Comparison of ENCODE assay signal across 8 mouse cellular contexts in genomic region chr11:94213735-94214594, GRCm38 (mm10). TPM values are rescaled to one million over a fixed set of nuclear protein-coding genes. Genes with fewer than 3 reads are reported as not detected.
DNase-seq lines count a peak whose midpoint lies in the region; ATAC-seq and TF ChIP-seq lines count a peak whose summit lies in the region.

No protein-coding gene starts in this region.

- no peaks in the 10 kb centered on the region for H3K27me3 ChIP-seq in hindbrain, embryonic 10.5 days (ENCODE audit: insufficient read depth, poor library complexity, severe bottlenecking)
- H3K27me3 ChIP-seq in midbrain, embryonic 12.5 days: no peaks in the 10 kb centered on the region

- no peak for ATAC-seq in midbrain, embryonic 12.5 days (ENCODE audit: low FRiP score, low read depth)

- TF ChIP-seq CTCF in lung, adult 2 months (IDR thresholded peaks at IDR 0.05; ENCODE audit: insufficient read depth, low read length): no peak
- TF ChIP-seq CTCF in brain, embryonic 14.5 days (IDR thresholded peaks at IDR 0.05; ENCODE audit: borderline replicate concordance, extremely low read depth, insufficient read depth, insufficient read length): no peak

- DNase-seq in lung, adult 2 months: no peak
- DNase-seq in lung, postnatal 4 days: no peak
- DNase-seq in brain, embryonic 14.5 days (ENCODE audit: low read depth): peak; percentile 57
- no peak for DNase-seq in hindbrain, embryonic 10.5 days (ENCODE audit: low spot score)
- no peak for DNase-seq in left cerebral cortex, adult 11 months (ENCODE audit: low spot score)
- no peak for DNase-seq in testis, postnatal 14 days (ENCODE audit: low spot score)
- no peak for DNase-seq in retina, embryonic 14.5 days (ENCODE audit: low spot score)

- no peaks in the 10 kb centered on the region for H3K4me1 ChIP-seq in lung, adult 2 months (ENCODE audit: control insufficient read depth, insufficient read depth, low read length)
- peaks cover 58% of the 10 kb centered on the region for H3K4me1 ChIP-seq in hindbrain, embryonic 10.5 days (replicated peaks)
- H3K4me1 ChIP-seq in midbrain, embryonic 12.5 days: peaks cover 29% of the 10 kb centered on the region

- peak overlapping the region; percentile 24; the same call in 1 of the 2 replicates for H3K9ac ChIP-seq in midbrain, embryonic 12.5 days (replicated peaks)

- peaks cover 18% of the 10 kb centered on the region for H3K36me3 ChIP-seq in hindbrain, embryonic 10.5 days
- peaks cover 10% of the 10 kb centered on the region for H3K36me3 ChIP-seq in midbrain, embryonic 12.5 days

- no peaks in the 10 kb centered on the region for H3K9me3 ChIP-seq in hindbrain, embryonic 10.5 days
- H3K9me3 ChIP-seq in midbrain, embryonic 12.5 days: no peaks in the 10 kb centered on the region

- H3K4me3 ChIP-seq in lung, adult 2 months (replicated peaks; ENCODE audit: extremely low read depth, low read depth, low read length): no peak overlapping the region
- H3K4me3 ChIP-seq in hindbrain, embryonic 10.5 days: peak overlapping the region; percentile 20; the same call in 1 of the 2 replicates
- peak overlapping the region; percentile 14 for H3K4me3 ChIP-seq in midbrain, embryonic 12.5 days

- TF ChIP-seq POLR2A in lung, adult 2 months (IDR thresholded peaks at IDR 0.05; ENCODE audit: borderline replicate concordance, extremely low read depth, low read depth, low read length): 0 out of 2 replicates have a peak, but pooled peaks have one; percentile 4
- no peak for TF ChIP-seq POLR2A in brain, embryonic 14.5 days (IDR thresholded peaks at IDR 0.05; ENCODE audit: borderline replicate concordance, extremely low read depth, insufficient read depth, insufficient read length, poor library complexity, severe bottlenecking)

- 74% methylated on average over 29 of the region's 29 CpGs for WGBS in lung, adult 2 months
- 91% methylated on average over 29 of the region's 29 CpGs for WGBS in hindbrain, embryonic 10.5 days
- 87% methylated on average over 29 of the region's 29 CpGs for WGBS in midbrain, embryonic 12.5 days

- peak overlapping the region; percentile 36 for H3K4me2 ChIP-seq in midbrain, embryonic 12.5 days (replicated peaks)

- no peak overlapping the region for H3K27ac ChIP-seq in hindbrain, embryonic 10.5 days
- H3K27ac ChIP-seq in midbrain, embryonic 12.5 days (replicated peaks): no peak overlapping the region

RNA-seq across cellular contexts. Expression of gene Tob1, which starts 2.7 kb away (rescaled TPM):
- polyA plus RNA-seq in lung, adult 2 months (2012; rRNA removed): 27.9 and 37.2 TPM in 2 replicates
- 29.6 and 29.9 TPM in 2 replicates for polyA plus RNA-seq in brain, embryonic 14.5 days (2012; rRNA removed)
- polyA plus RNA-seq in hindbrain, embryonic 10.5 days (2016; fragmentation: Nextera tagmentation; extraction: Ambion mirVana): 22.3 and 31.1 TPM in 2 replicates
- 36.7 and 38.3 TPM in 2 replicates for polyA plus RNA-seq in midbrain, embryonic 12.5 days (2016; fragmentation: Nextera tagmentation; extraction: Ambion mirVana)

RNA-seq across cellular contexts. Expression of gene Wfikkn2, which starts 31.8 kb away (rescaled TPM):
- polyA plus RNA-seq in lung, adult 2 months (2012; rRNA removed): 1.4 and 1.7 TPM in 2 replicates
- 6.8 and 9.4 TPM in 2 replicates for polyA plus RNA-seq in brain, embryonic 14.5 days (2012; rRNA removed)
- polyA plus RNA-seq in hindbrain, embryonic 10.5 days (2016; fragmentation: Nextera tagmentation; extraction: Ambion mirVana): 0.61 and 2.0 TPM in 2 replicates
- polyA plus RNA-seq in midbrain, embryonic 12.5 days (2016; fragmentation: Nextera tagmentation; extraction: Ambion mirVana): 3.8 and 4.5 TPM in 2 replicates
